8 mouse cellular contexts compared by ENCODE assay signal in the genomic region with DNA sequence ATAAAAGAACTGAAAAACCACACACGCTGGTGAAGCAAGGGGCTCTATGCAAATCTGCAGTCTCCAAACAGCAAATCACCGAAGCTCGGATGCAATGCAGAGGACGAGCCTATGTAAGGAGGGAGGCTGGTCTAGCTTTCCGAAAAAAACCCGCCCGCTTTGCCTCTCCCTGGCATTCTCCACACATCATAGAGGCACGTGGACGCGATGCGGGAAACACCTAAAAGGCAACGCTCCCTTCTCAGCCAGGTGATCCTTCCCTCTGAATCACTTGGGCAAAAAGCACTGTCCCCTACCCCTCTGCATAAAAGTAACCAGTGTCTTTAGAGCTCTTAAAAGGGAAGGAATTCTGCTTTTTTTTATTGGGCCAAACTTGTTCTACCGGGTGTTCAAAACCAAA.
DNase-seq lines count a peak whose midpoint lies in the region; ATAC-seq and TF ChIP-seq lines count a peak whose summit lies in the region.

No protein-coding gene starts in this region.

- H3K9me3 ChIP-seq in heart, embryonic 13.5 days, result no peaks in the 10 kb centered on the region
- no peaks in the 10 kb centered on the region for H3K9me3 ChIP-seq in forebrain, embryonic 10.5 days
- H3K9me3 ChIP-seq in stomach, embryonic 14.5 days (ENCODE audit: control insufficient read depth, low read depth, low read length), result no peaks in the 10 kb centered on the region

- peak overlapping the region; percentile 74; the same call in 1 of the 2 replicates for H3K9ac ChIP-seq in heart, embryonic 13.5 days
- H3K9ac ChIP-seq in stomach, embryonic 14.5 days (replicated peaks; ENCODE audit: low read depth, low read length), result peak overlapping the region; percentile 25; the same call in 1 of the 2 replicates

- no peak for TF ChIP-seq POLR2A in bone marrow, adult 2 months (IDR thresholded peaks at IDR 0.05; ENCODE audit: borderline replicate concordance, control insufficient read depth, low read depth, low read length)

- no peak for ATAC-seq in heart, embryonic 13.5 days (ENCODE audit: extremely low read depth, insufficient number of reproducible peaks, low FRiP score, low TSS enrichment)
- ATAC-seq in megakaryocyte-erythroid progenitor cell, adult 5-6 weeks (replicated peaks; ENCODE audit: low FRiP score, low TSS enrichment, poor library complexity, severe bottlenecking), result peak; percentile 48
- ATAC-seq in stomach, embryonic 14.5 days (ENCODE audit: insufficient number of reproducible peaks, insufficient read depth, low FRiP score, low read depth), result no peak
- ATAC-seq in inflammation-experienced regulatory T-cells, adult 6 months, result no peak

- peak overlapping the region; percentile 94 for H3K4me2 ChIP-seq in heart, embryonic 13.5 days
- H3K4me2 ChIP-seq in stomach, embryonic 14.5 days (replicated peaks; ENCODE audit: low read depth, low read length), result peak overlapping the region; percentile 91

- peaks cover 61% of the 10 kb centered on the region for H3K27me3 ChIP-seq in heart, embryonic 13.5 days (replicated peaks)
- H3K27me3 ChIP-seq in forebrain, embryonic 10.5 days (ENCODE audit: poor library complexity, severe bottlenecking), result peaks cover 58% of the 10 kb centered on the region
- peaks cover 9% of the 10 kb centered on the region; the same call in 1 of the 2 replicates for H3K27me3 ChIP-seq in stomach, embryonic 14.5 days (ENCODE audit: control insufficient read depth, insufficient read depth, low read length)

- no peaks in the 10 kb centered on the region for H3K36me3 ChIP-seq in heart, embryonic 13.5 days
- no peaks in the 10 kb centered on the region for H3K36me3 ChIP-seq in forebrain, embryonic 10.5 days (replicated peaks)
- H3K36me3 ChIP-seq in stomach, embryonic 14.5 days (ENCODE audit: control insufficient read depth, insufficient read depth, low read length), result no peaks in the 10 kb centered on the region

- H3K4me1 ChIP-seq in heart, embryonic 13.5 days, result peaks cover 21% of the 10 kb centered on the region
- H3K4me1 ChIP-seq in bone marrow, adult 2 months (ENCODE audit: control insufficient read depth, insufficient read depth, low read length), result no peaks in the 10 kb centered on the region
- H3K4me1 ChIP-seq in forebrain, embryonic 10.5 days, result peaks cover 34% of the 10 kb centered on the region
- H3K4me1 ChIP-seq in stomach, embryonic 14.5 days (ENCODE audit: control insufficient read depth, insufficient read depth, low read length), result 0 out of 2 replicates have a peak, but pooled peaks cover 6% of the 10 kb centered on the region

- TF ChIP-seq CTCF in bone marrow, adult 2 months (IDR thresholded peaks at IDR 0.05; ENCODE audit: control insufficient read depth, insufficient read depth, low read length), result no peak

- H3K4me3 ChIP-seq in heart, embryonic 13.5 days, result peak overlapping the region; percentile 60
- H3K4me3 ChIP-seq in bone marrow, adult 2 months (replicated peaks; ENCODE audit: control insufficient read depth, low read depth, low read length), result peak overlapping the region; percentile 42
- peak overlapping the region; percentile 73 for H3K4me3 ChIP-seq in forebrain, embryonic 10.5 days
- H3K4me3 ChIP-seq in stomach, embryonic 14.5 days (ENCODE audit: low read depth, low read length), result peak overlapping the region; percentile 44

- DNase-seq in heart, adult 18-20 months, result no peak
- DNase-seq in forebrain, embryonic 10.5 days (ENCODE audit: extremely low spot score, low spot score), result peak; percentile 56
- peak; percentile 62 to 73 for DNase-seq in layer of hippocampus, adult 18-20 months (ENCODE audit: low spot score in 2 of 2)

- under 1% methylated on average over 13 of the region's 13 CpGs for WGBS in heart, embryonic 13.5 days
- under 1% methylated on average over 13 of the region's 13 CpGs for WGBS in bone marrow, adult 2 months
- under 1% methylated on average over 13 of the region's 13 CpGs for WGBS in forebrain, embryonic 10.5 days
- under 1% methylated on average over 13 of the region's 13 CpGs for WGBS in stomach, embryonic 14.5 days

- no peak overlapping the region for H3K27ac ChIP-seq in heart, embryonic 13.5 days (replicated peaks)
- H3K27ac ChIP-seq in bone marrow, adult 2 months (ENCODE audit: control insufficient read depth, insufficient read depth, low read depth, low read length, poor library complexity), result no peak overlapping the region
- H3K27ac ChIP-seq in forebrain, embryonic 10.5 days, result no peak overlapping the region
- no peak overlapping the region for H3K27ac ChIP-seq in stomach, embryonic 14.5 days (ENCODE audit: low read length)

Comparison
In these comparisons a context has a peak if more than half of its experiments do, and no peak if none do; other contexts are left out.
1. DNase-seq: peak in forebrain, embryonic 10.5 days (single experiment) and layer of hippocampus, adult 18-20 months (2 of 2); none in heart, adult 18-20 months (0 of 2).
2. Peak in every context shown above with its lines, with median percentiles within 50 percentile points of each other: H3K4me3 ChIP-seq.